Mouse (Mus musculus) lung, embryonic 15.5 days (tissue): ENCODE results near the gene Nup188. TPM values are rescaled to one million over a fixed set of nuclear protein-coding genes. Genes with fewer than 3 reads are reported as not detected.

ENCODE experiments used
- ATAC-seq: fragments of 200-750 bp; cut with Nextera tagmentation; 2 replicates; pipeline ENCODE4 v1.8.0; 2017; ENCODE audit warnings: moderate number of reproducible peaks, borderline replicate concordance; ENCODE audit not compliant: low FRiP score, low TSS enrichment; ENCODE audit errors: extremely low read depth
- H3K27ac ChIP-seq: fragments of 300-500 bp; sonication (generic); 2 replicates; pipeline ENCODE4 v1.5.1; 2015; ENCODE audit warnings: moderate library complexity, mild to moderate bottlenecking, inconsistent platforms
- H3K27me3 ChIP-seq: fragments of 300-500 bp; sonication (generic); 2 replicates; pipeline ENCODE4 v1.6.1; 2015; ENCODE audit warnings: inconsistent platforms
- H3K36me3 ChIP-seq: fragments of 300-500 bp; sonication (generic); 2 replicates; pipeline ENCODE4 v1.6.1; 2015; ENCODE audit warnings: inconsistent platforms
- H3K4me1 ChIP-seq: fragments of 300-500 bp; sonication (generic); 2 replicates; pipeline ENCODE4 v1.6.1; 2015; ENCODE audit warnings: inconsistent platforms
- H3K4me2 ChIP-seq: fragments of 300-500 bp; sonication (generic); 2 replicates; pipeline ENCODE4 v1.6.1; 2015; ENCODE audit warnings: inconsistent platforms, mild to moderate bottlenecking, moderate library complexity
- H3K4me3 ChIP-seq: fragments of 300-500 bp; sonication (generic); 2 replicates; pipeline ENCODE4 v1.5.1; 2015; ENCODE audit warnings: mild to moderate bottlenecking, inconsistent platforms
- H3K9ac ChIP-seq: fragments of 300-500 bp; sonication (generic); 2 replicates; pipeline ENCODE4 v1.6.1; 2015; ENCODE audit warnings: inconsistent platforms
- H3K9me3 ChIP-seq: fragments of 300-500 bp; sonication (generic); 2 replicates; pipeline ENCODE4 v1.6.1; 2016; ENCODE audit warnings: inconsistent platforms
- WGBS: fragments of 180-500 bp; shearing (Covaris S2); methylation state at CpG from one replicate; pipeline ENCODE4 v1.1.7; 2015; 5-methylcytosine and 5-hydroxymethylcytosine counted together
- polyA plus RNA-seq: library from polyadenylated mRNA; unstranded; fragments of >200 nt; fragmentation: Nextera tagmentation; extraction: Ambion mirVana; gene quantifications from 2 replicates; pipeline ENCODE4 v1.2.1, GENCODE M21; 2015

Gene Nup188
- polyA plus RNA-seq, 1 experiment from 2014 or later = 28.2 TPM

- WGBS = 84% methylated on average over 5 of the region's 5 CpGs
Measured at GRCm38 (mm10) chr2:30247036-30247435, 39.2 kb upstream of the Nup188 start.

GRCm38 (mm10) chr2:30247681-30248080, 38.5 kb upstream of the Nup188 start:
- no peaks in the 10 kb centered on the region for H3K9me3 ChIP-seq
- WGBS = 68% methylated on average over 4 of the region's 4 CpGs
- H3K36me3 ChIP-seq = peaks cover 28% of the 10 kb centered on the region
- no peak overlapping the region for H3K4me3 ChIP-seq
- H3K4me1 ChIP-seq = peaks cover 23% of the 10 kb centered on the region
- no peaks in the 10 kb centered on the region for H3K27me3 ChIP-seq
- ATAC-seq = no peak
- no peak overlapping the region for H3K27ac ChIP-seq
- no peak overlapping the region for H3K4me2 ChIP-seq
- H3K9ac ChIP-seq = no peak overlapping the region

More at GRCm38 (mm10) chr2:30247036-30247435, 39.2 kb upstream of the Nup188 start:
- no peaks in the 10 kb centered on the region for H3K9me3 ChIP-seq
- H3K4me1 ChIP-seq = peaks cover 28% of the 10 kb centered on the region
- H3K27me3 ChIP-seq = no peaks in the 10 kb centered on the region
- H3K4me3 ChIP-seq = no peak overlapping the region
- peaks cover 28% of the 10 kb centered on the region for H3K36me3 ChIP-seq
- no peak overlapping the region for H3K27ac ChIP-seq
- H3K4me2 ChIP-seq = no peak overlapping the region
- H3K9ac ChIP-seq = no peak overlapping the region
- ATAC-seq = no peak

GRCm38 (mm10) chr2:30249182-30249581, 37.0 kb upstream of the Nup188 start:
- Histone ChIP-seq H3K9me3 (no peaks in the 10 kb centered on the region), H3K27ac (no peak overlapping the region), H3K4me2 (no peak overlapping the region), H3K9ac (no peak overlapping the region), H3K4me3 (no peak overlapping the region), H3K4me1 (peaks cover 12% of the 10 kb centered on the region), H3K36me3 (peaks cover 24% of the 10 kb centered on the region), H3K27me3 (no peaks in the 10 kb centered on the region)
- 86% methylated on average over 3 of the region's 3 CpGs for WGBS
- ATAC-seq = no peak

DNA sequence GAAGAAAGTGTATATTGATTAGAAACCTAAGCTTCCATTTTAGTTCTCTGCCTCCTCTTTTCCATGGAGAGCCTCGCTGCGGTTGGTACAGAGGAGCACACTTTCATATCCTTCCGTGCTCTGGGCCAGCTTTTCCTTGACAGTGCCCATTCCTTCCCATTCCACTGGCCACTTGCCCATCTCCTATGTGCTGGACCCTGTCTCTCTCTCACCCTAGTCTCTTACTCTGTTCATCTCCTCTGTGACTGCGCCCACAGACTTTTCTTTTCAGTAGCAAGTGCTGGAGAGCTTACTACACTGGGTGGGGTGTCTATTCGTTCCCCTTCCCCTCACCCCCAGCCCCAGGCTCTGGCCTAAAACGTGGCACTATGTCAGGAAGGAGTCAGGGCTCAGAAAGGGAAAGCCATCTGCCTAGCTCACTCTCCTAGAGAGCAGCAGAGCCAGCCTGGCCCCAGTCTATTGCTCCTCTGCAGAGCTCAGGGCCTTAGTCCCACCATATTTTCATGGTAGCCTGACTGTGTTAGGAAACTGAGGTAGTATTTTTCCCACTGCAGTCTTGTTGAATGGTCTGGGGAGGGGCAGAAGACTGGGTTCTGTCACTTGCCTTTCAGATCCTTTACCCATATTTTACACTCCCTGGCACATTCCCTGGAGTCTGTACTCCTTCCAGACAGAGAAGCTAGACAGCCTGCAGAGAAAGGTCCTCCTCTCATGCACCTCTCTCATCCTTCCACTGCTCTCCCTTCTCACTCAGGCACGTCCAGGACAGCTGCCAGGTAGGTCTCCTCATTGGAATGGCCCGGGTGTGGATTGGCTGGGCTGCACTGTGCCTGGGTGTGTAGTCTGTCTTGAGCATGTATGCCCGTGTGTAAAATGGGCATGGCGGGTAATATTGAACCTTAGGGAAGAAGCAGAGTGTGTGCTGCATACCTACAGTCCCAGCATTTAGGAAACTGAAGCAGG, 35.8 kb upstream of the Nup188 start:
- 89% methylated on average over 10 of the region's 10 CpGs for WGBS
- H3K36me3 ChIP-seq = peaks cover 27% of the 10 kb centered on the region
- H3K4me1 ChIP-seq = peaks cover 4% of the 10 kb centered on the region; the same call in 1 of the 2 replicates
- no peak for ATAC-seq
- H3K9me3 ChIP-seq = no peaks in the 10 kb centered on the region
- H3K27ac ChIP-seq = no peak overlapping the region
- no peak overlapping the region for H3K4me3 ChIP-seq
- no peaks in the 10 kb centered on the region for H3K27me3 ChIP-seq
- no peak overlapping the region for H3K9ac ChIP-seq
- no peak overlapping the region for H3K4me2 ChIP-seq

- 70% methylated on average over 5 of the region's 5 CpGs for WGBS
- H3K4me1 ChIP-seq = no peaks in the 10 kb centered on the region
- H3K9ac ChIP-seq = no peak overlapping the region
- no peak overlapping the region for H3K27ac ChIP-seq
- H3K27me3 ChIP-seq = no peaks in the 10 kb centered on the region
- H3K4me2 ChIP-seq = no peak overlapping the region
- peaks cover 38% of the 10 kb centered on the region for H3K36me3 ChIP-seq
- H3K4me3 ChIP-seq = no peak overlapping the region
- H3K9me3 ChIP-seq = no peaks in the 10 kb centered on the region
- ATAC-seq = peak; percentile 37
Measured at GRCm38 (mm10) chr2:30251417-30252104, 34.6 kb upstream of the Nup188 start.

DNA sequence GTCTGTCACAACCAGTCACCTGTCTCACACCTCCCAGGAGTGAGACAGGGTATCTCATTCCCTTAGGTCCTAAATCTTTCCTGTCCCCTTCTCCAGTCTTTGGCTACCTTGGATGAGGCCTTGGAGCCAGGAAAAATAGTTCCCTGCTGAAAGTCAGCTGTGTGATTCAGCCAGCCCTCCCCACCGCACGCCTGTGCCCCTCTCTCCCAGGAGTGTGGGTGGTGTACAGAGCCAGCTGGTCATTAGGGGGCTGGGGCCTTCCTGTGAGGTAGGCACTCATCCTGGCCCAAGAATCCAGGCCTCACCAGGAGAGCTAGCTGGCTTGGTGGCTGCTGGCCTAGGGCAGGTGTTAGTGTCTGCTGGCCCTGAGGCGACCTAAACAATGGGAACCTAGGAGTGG, 33.7 kb upstream of the Nup188 start:
- Histone ChIP-seq H3K36me3 (peaks cover 45% of the 10 kb centered on the region), H3K9ac (no peak overlapping the region), H3K27me3 (no peaks in the 10 kb centered on the region), H3K4me1 (no peaks in the 10 kb centered on the region), H3K27ac (no peak overlapping the region), H3K4me2 (no peak overlapping the region), H3K9me3 (no peaks in the 10 kb centered on the region), H3K4me3 (no peak overlapping the region)
- WGBS = 78% methylated on average over 3 of the region's 3 CpGs
- ATAC-seq = no peak

DNA sequence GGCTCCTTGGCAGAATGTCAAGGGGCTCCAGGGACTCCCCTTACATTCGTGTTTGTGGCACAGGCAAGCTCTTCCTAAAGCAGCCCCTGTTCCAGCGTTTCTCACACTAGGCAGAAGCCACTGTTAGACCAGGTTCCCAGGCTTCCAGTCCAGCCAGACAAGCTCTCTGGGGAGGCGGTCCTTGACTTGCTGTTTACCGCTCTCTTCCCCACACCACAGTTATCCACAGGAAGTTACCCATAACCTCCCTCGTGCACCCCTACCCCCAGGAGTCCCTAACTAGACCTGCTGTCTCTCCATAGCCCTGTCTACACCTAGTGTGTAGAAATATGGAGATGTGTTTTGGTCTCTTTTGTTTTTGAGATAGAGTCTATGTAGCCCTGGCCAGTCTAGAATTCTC, 32.4 kb upstream of the Nup188 start:
- no peak overlapping the region for H3K9ac ChIP-seq
- peaks cover 48% of the 10 kb centered on the region for H3K36me3 ChIP-seq
- ATAC-seq = no peak
- no peaks in the 10 kb centered on the region for H3K9me3 ChIP-seq
- H3K4me2 ChIP-seq = no peak overlapping the region
- no peak overlapping the region for H3K27ac ChIP-seq
- WGBS = 74% methylated on average over 5 of the region's 5 CpGs
- no peaks in the 10 kb centered on the region for H3K4me1 ChIP-seq
- H3K27me3 ChIP-seq = no peaks in the 10 kb centered on the region
- H3K4me3 ChIP-seq = no peak overlapping the region

DNA sequence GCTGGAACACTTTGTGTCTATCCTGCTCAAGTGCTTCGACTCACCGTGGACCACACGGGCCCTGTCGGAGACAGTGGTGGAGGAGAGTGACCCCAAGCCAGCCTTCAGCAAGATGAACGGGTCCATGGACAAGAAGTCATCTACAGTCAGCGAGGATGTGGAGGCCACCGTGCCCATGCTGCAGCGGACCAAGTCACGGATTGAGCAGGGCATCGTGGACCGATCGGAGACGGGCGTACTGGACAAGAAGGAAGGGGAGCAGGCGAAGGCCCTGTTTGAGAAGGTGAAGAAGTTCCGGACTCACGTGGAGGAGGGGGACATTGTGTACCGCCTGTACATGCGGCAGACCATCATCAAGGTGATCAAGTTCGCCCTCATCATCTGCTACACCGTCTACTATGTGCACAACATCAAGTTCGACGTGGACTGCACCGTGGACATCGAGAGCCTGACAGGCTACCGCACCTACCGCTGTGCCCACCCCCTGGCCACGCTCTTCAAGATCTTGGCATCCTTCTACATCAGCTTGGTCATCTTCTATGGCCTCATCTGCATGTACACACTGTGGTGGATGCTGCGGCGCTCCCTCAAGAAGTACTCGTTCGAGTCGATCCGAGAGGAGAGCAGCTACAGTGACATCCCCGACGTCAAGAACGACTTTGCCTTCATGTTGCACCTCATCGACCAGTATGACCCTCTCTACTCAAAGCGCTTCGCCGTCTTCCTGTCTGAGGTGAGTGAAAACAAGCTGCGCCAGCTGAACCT, 30.4 kb upstream of the Nup188 start:
- Histone ChIP-seq H3K27me3 (no peaks in the 10 kb centered on the region), H3K9ac (no peak overlapping the region), H3K4me2 (no peak overlapping the region), H3K27ac (no peak overlapping the region), H3K36me3 (peaks cover 46% of the 10 kb centered on the region), H3K4me1 (no peaks in the 10 kb centered on the region), H3K4me3 (no peak overlapping the region), H3K9me3 (no peaks in the 10 kb centered on the region)
- 94% methylated on average over 42 of the region's 42 CpGs for WGBS
- no peak for ATAC-seq

DNA sequence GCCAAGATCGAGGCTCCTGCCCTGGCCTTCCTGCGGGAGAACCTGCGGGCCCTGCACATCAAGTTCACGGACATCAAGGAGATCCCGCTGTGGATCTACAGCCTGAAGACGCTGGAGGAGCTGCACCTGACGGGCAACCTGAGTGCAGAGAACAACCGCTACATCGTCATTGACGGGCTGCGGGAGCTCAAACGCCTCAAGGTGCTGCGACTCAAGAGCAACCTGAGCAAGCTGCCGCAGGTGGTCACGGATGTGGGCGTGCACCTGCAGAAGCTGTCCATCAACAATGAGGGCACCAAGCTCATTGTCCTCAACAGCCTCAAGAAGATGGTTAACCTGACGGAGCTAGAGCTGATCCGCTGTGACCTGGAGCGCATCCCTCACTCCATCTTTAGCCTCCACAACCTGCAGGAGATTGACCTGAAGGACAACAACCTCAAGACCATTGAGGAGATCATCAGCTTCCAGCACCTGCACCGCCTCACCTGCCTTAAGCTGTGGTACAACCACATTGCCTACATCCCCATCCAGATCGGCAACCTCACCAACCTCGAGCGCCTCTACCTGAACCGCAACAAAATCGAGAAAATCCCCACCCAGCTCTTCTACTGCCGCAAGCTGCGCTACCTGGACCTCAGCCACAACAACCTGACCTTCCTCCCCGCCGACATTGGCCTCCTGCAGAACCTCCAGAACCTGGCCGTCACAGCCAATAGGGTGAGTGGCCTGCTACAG, 29.4 kb upstream of the Nup188 start:
- H3K36me3 ChIP-seq = peaks cover 51% of the 10 kb centered on the region
- H3K9ac ChIP-seq = no peak overlapping the region
- WGBS = 94% methylated on average over 30 of the region's 30 CpGs
- no peak overlapping the region for H3K4me2 ChIP-seq
- H3K9me3 ChIP-seq = no peaks in the 10 kb centered on the region
- ATAC-seq = no peak
- H3K27me3 ChIP-seq = no peaks in the 10 kb centered on the region
- H3K4me1 ChIP-seq = no peaks in the 10 kb centered on the region
- no peak overlapping the region for H3K27ac ChIP-seq
- no peak overlapping the region for H3K4me3 ChIP-seq

- WGBS = 73% methylated on average over 7 of the region's 7 CpGs
- Histone ChIP-seq H3K4me1 (peaks cover 2% of the 10 kb centered on the region; the same call in 1 of the 2 replicates), H3K9me3 (no peaks in the 10 kb centered on the region), H3K4me3 (no peak overlapping the region), H3K9ac (no peak overlapping the region), H3K4me2 (no peak overlapping the region), H3K27ac (0 out of 2 replicates have a peak overlapping the region, but pooled peaks have one; percentile 11), H3K36me3 (peaks cover 57% of the 10 kb centered on the region), H3K27me3 (no peaks in the 10 kb centered on the region)
- no peak for ATAC-seq
Measured at GRCm38 (mm10) chr2:30257699-30258460, 28.3 kb upstream of the Nup188 start.
